Mouse (Mus musculus): Measurements from ENCODE around the gene Spin2g. TPM values are rescaled to one million over a fixed set of nuclear protein-coding genes. Genes with fewer than 3 reads are reported as not detected.

Spin2g gene
- 0.63 TPM for polyA plus RNA-seq (2014; fragmentation: Illumina TruSeq; extraction: RNeasy Lipid Tissue Mini Kit (QIAGEN cat#74804); ENCODE audit: low read depth, low replicate concordance)

GRCm38 (mm10) chrX:34238633-34239032, at the start of gene Spin2g:
Gene Spin2g, minus strand, starts transcription at chrX:34238733.

Other genes with a start within 250 kb of the Spin2g start
- gene Btbd35f9, start 77.2 kb downstream of the Spin2g start, polyA plus RNA-seq (2014; fragmentation: Illumina TruSeq; extraction: RNeasy Lipid Tissue Mini Kit (QIAGEN cat#74804); ENCODE audit: low read depth, low replicate concordance): not detected
- 0.87 TPM for gene Btbd35f8, start 211.8 kb upstream of the Spin2g start, polyA plus RNA-seq (2014; fragmentation: Illumina TruSeq; extraction: RNeasy Lipid Tissue Mini Kit (QIAGEN cat#74804); ENCODE audit: low read depth, low replicate concordance)